Mouse (Mus musculus) forebrain, postnatal 0 days (tissue): ENCODE data around the gene Dock10. TPM values are rescaled to one million over a fixed set of nuclear protein-coding genes. Genes with fewer than 3 reads are reported as not detected.

ENCODE experiments used
- ATAC-seq: fragments of 200-750 bp; cut with Nextera tagmentation; 2 replicates; pipeline ENCODE4 v1.8.0; 2017; ENCODE audit warnings: mild to moderate bottlenecking, moderate library complexity
- DNase-seq: peaks from one replicate; pipeline ENCODE4 v3.0.0-alpha.2; 2015
- H3K27ac ChIP-seq: fragments of 300-500 bp; sonication (generic); 2 replicates; pipeline ENCODE4 v1.5.1; 2014; ENCODE audit warnings: low read depth, mild to moderate bottlenecking, antibody characterized with exemption, low read length, moderate library complexity, mixed read lengths
- H3K27me3 ChIP-seq: fragments of 300-500 bp; sonication (generic); 2 replicates; pipeline ENCODE4 v1.6.1; 2014; ENCODE audit warnings: mild to moderate bottlenecking, low read length, mixed read lengths; ENCODE audit not compliant: insufficient read depth
- H3K36me3 ChIP-seq: fragments of 300-500 bp; sonication (generic); 2 replicates; pipeline ENCODE4 v1.6.1; 2014; ENCODE audit warnings: mild to moderate bottlenecking, moderate library complexity; ENCODE audit not compliant: insufficient read depth
- H3K4me1 ChIP-seq: fragments of 300-500 bp; sonication (generic); 2 replicates; pipeline ENCODE4 v1.6.1; 2014; ENCODE audit warnings: antibody characterized with exemption; ENCODE audit not compliant: insufficient read depth
- H3K4me2 ChIP-seq: fragments of 300-500 bp; sonication (generic); 2 replicates; pipeline ENCODE4 v1.6.1; 2014; ENCODE audit warnings: low read depth, mild to moderate bottlenecking, moderate library complexity
- H3K4me3 ChIP-seq: fragments of 300-500 bp; sonication (generic); 2 replicates; pipeline ENCODE4 v1.5.1; 2014; ENCODE audit warnings: low read depth, low read length, mixed read lengths
- H3K9ac ChIP-seq: fragments of 300-500 bp; sonication (generic); 2 replicates; pipeline ENCODE4 v1.6.1; 2014; ENCODE audit warnings: mild to moderate bottlenecking
- H3K9me3 ChIP-seq: fragments of 300-500 bp; sonication (generic); 2 replicates; pipeline ENCODE4 v1.6.1; 2016; ENCODE audit warnings: low read length
- CTCF ChIP-seq: sonication (generic); IDR thresholded peaks from 2 replicates; pipeline ENCODE4 v1.5.1; 2016; ENCODE audit warnings: antibody characterized with exemption, control low read depth, low read depth
- WGBS: fragments of 180-500 bp; shearing (Covaris S2); extraction: QIAGEN DNeasy Blood & Tissue Kit; methylation state at CpG from one replicate; pipeline ENCODE4 v1.1.7; 2014; 5-methylcytosine and 5-hydroxymethylcytosine counted together
- polyA plus RNA-seq: library from polyadenylated mRNA; unstranded; fragments of >200 nt; fragmentation: Nextera tagmentation; extraction: Ambion mirVana; gene quantifications from 2 replicates; pipeline ENCODE4 v1.2.1, GENCODE M21; 2015
- total RNA-seq: library from RNA; depleted of rRNA; stranded (reverse); fragments of >200 nt; gene quantifications from 2 replicates; pipeline ENCODE4 v1.2.3, GENCODE M21; 2014

Gene Dock10
- total and polyA plus RNA-seq, 2 experiments from 2014 or later, result 2.3 to 14.0 TPM

GRCm38 (mm10) chr1:80727403-80727802 is 30.9 kb downstream of the Dock10 start:
- H3K4me1 ChIP-seq, result no peaks in the 10 kb centered on the region
- no peak overlapping the region for H3K27ac ChIP-seq
- WGBS, result 90% methylated on average over 4 of the region's 4 CpGs
- no peaks in the 10 kb centered on the region for H3K36me3 ChIP-seq
- no peaks in the 10 kb centered on the region for H3K9me3 ChIP-seq
- no peak overlapping the region for H3K4me3 ChIP-seq
- ATAC-seq (no peak), DNase-seq (no peak)
- no peaks in the 10 kb centered on the region for H3K27me3 ChIP-seq
- no peak overlapping the region for H3K9ac ChIP-seq
- no peak for TF ChIP-seq CTCF
- no peak overlapping the region for H3K4me2 ChIP-seq

- H3K9ac ChIP-seq, result no peak overlapping the region
- no peaks in the 10 kb centered on the region for H3K27me3 ChIP-seq
- no peak overlapping the region for H3K27ac ChIP-seq
- DNase-seq, result peak; percentile 25
- H3K4me1 ChIP-seq, result no peaks in the 10 kb centered on the region
- H3K4me2 ChIP-seq, result no peak overlapping the region
- no peaks in the 10 kb centered on the region for H3K9me3 ChIP-seq
- no peaks in the 10 kb centered on the region for H3K36me3 ChIP-seq
- WGBS, result 29% methylated on average over 4 of the region's 4 CpGs
- TF ChIP-seq CTCF, result peak; percentile 65
- no peak overlapping the region for H3K4me3 ChIP-seq
- no peak for ATAC-seq
Measured at GRCm38 (mm10) chr1:80722647-80723046, 35.7 kb downstream of the Dock10 start.

- WGBS, result 61% methylated on average over 1 of the region's 1 CpGs
Measured at GRCm38 (mm10) chr1:80722001-80722400, 36.3 kb downstream of the Dock10 start.

DNA sequence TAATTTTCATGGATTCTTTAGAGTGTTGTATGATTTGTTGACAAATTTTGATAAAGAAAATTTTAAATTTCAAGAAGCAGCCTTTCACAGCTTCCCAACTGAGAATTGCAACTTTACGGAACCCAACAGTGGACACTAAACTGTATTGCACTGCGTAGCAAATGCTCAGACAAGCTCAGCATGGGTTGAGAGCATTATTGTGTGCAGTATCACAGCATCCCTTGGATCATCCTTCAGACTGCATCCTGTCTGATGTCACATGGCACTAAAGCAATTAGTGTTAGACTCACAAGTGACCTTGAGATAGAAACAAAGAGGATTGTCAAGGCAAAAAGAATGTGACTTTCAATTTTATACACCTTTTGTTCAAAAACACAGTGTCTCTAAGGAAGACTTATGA is 37.1 kb downstream of the Dock10 start:
- no peak for ATAC-seq
- TF ChIP-seq CTCF, result no peak
- Histone ChIP-seq H3K9ac (no peak overlapping the region), H3K27ac (no peak overlapping the region), H3K9me3 (no peaks in the 10 kb centered on the region), H3K4me1 (no peaks in the 10 kb centered on the region), H3K27me3 (peaks cover 3% of the 10 kb centered on the region; the same call in 1 of the 2 replicates), H3K4me3 (no peak overlapping the region), H3K4me2 (no peak overlapping the region), H3K36me3 (no peaks in the 10 kb centered on the region)
- no peak for DNase-seq
- 85% methylated on average over 2 of the region's 2 CpGs for whole genome bisulfite sequencing

More at GRCm38 (mm10) chr1:80722001-80722400, 36.3 kb downstream of the Dock10 start:
- H3K27ac ChIP-seq, result no peak overlapping the region
- no peak for DNase-seq
- H3K4me2 ChIP-seq, result no peak overlapping the region
- H3K36me3 ChIP-seq, result no peaks in the 10 kb centered on the region
- H3K4me3 ChIP-seq, result no peak overlapping the region
- no peak for TF ChIP-seq CTCF
- H3K27me3 ChIP-seq, result no peaks in the 10 kb centered on the region
- H3K9me3 ChIP-seq, result no peaks in the 10 kb centered on the region
- no peaks in the 10 kb centered on the region for H3K4me1 ChIP-seq
- H3K9ac ChIP-seq, result no peak overlapping the region
- ATAC-seq, result no peak

DNA sequence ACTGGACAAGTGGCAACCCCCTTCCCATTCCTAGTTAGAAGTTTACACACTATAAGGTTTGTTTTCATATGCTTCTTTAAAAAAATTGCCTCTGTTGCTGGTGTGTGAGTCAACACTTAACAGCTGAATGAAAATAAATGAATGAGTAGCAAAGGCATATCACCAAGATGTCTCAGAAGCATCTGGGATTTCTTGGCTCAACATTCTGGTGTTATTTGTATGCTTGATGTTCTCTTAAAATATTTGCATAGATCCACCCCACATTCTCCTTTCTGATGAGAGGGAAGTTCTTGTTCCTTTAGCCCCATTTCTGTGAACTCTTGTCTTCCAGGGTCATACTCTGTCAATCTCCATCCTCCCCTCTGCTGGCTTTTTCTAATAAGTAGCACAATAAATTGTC is 38.2 kb downstream of the Dock10 start:
- no peak overlapping the region for H3K27ac ChIP-seq
- no peak for TF ChIP-seq CTCF
- no peaks in the 10 kb centered on the region for H3K4me1 ChIP-seq
- peak; percentile 40 for DNase-seq
- no peak overlapping the region for H3K4me2 ChIP-seq
- H3K9me3 ChIP-seq, result no peaks in the 10 kb centered on the region
- ATAC-seq, result no peak; the same call in 1 of the 2 replicates
- no peaks in the 10 kb centered on the region for H3K36me3 ChIP-seq
- peaks cover 3% of the 10 kb centered on the region; the same call in 1 of the 2 replicates for H3K27me3 ChIP-seq
- no peak overlapping the region for H3K9ac ChIP-seq
- H3K4me3 ChIP-seq, result no peak overlapping the region

GRCm38 (mm10) chr1:80719436-80719835 is 38.9 kb downstream of the Dock10 start:
- ATAC-seq, result no peak
- H3K9me3 ChIP-seq, result no peaks in the 10 kb centered on the region
- H3K4me2 ChIP-seq, result no peak overlapping the region
- H3K36me3 ChIP-seq, result no peaks in the 10 kb centered on the region
- no peaks in the 10 kb centered on the region for H3K4me1 ChIP-seq
- H3K27ac ChIP-seq, result no peak overlapping the region
- H3K9ac ChIP-seq, result no peak overlapping the region
- H3K27me3 ChIP-seq, result peaks cover 3% of the 10 kb centered on the region; the same call in 1 of the 2 replicates
- TF ChIP-seq CTCF, result no peak
- 86% methylated on average over 6 of the region's 6 CpGs for WGBS
- H3K4me3 ChIP-seq, result no peak overlapping the region
- DNase-seq, result no peak

DNA sequence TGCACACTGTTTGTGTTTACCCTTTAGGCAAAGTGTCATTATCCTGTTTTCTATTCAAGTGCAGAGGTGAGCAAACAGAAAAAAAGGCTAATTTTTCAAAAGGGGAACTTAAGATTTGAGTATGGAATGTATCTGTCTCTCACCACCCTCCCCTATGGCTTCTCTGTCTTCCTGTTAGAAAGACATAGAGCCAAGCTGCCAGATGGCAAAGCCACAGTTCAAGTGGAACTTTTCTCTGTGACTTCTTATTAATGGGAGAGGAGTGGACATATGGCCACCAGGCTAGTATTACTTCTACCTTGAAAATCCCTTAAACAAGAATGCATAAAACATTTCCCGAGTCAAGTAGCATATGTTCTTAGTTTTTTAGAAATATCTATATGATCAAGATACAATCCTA is 39.7 kb downstream of the Dock10 start:
- ATAC-seq, result no peak
- Histone ChIP-seq H3K4me2 (no peak overlapping the region), H3K9ac (no peak overlapping the region), H3K27ac (no peak overlapping the region), H3K4me3 (no peak overlapping the region), H3K4me1 (no peaks in the 10 kb centered on the region), H3K9me3 (no peaks in the 10 kb centered on the region), H3K27me3 (peaks cover 3% of the 10 kb centered on the region; the same call in 1 of the 2 replicates), H3K36me3 (no peaks in the 10 kb centered on the region)
- TF ChIP-seq CTCF, result no peak
- no peak for DNase-seq
- 91% methylated on average over 1 of the region's 1 CpGs for WGBS
